Mouse (Mus musculus): ENCODE results near the gene Gnaq. TPM values are rescaled to one million over a fixed set of nuclear protein-coding genes. Genes with fewer than 3 reads are reported as not detected.

Gene Gnaq
- total RNA-seq, 1 experiment: 17.8 TPM

- Histone ChIP-seq H3K27ac (ENCODE audit: insufficient read depth, low read depth, low read length, poor library complexity, severe bottlenecking) (no peak overlapping the region), H3K4me3 (ENCODE audit: insufficient read depth in 1 of 2, low read depth in 1 of 2, low read length in 2 of 2, poor library complexity in 1 of 2, severe bottlenecking in 1 of 2) (no peak overlapping the region)
- in situ Hi-C loops (cut with MboI; ENCODE audit: low sequenced_read_pairs in 2 of 2, unreplicated experiment in 2 of 2): no loop called here
Measured at GRCm38 (mm10) chr19:16390192-16390795, 257.7 kb downstream of the Gnaq start.

DNA sequence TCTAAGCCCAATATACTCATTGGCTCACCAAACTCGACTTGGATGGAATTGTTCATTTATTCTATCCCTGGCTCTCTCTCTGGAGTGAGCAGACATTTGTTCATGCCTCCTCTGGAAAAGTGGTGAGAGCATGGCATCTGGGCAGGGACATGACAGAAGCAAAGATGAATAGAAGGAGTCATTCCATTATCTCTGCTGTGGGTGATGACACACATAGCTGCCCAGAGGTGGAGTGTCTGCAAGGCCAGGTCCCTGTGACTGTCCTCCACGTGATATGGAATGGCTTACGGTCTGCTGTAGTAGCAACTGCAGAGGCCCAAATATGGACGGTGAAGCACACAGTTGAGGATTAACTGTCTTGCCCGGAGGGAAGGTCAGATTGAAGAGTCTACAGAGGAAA, 261.8 kb downstream of the Gnaq start:
- Histone ChIP-seq H3K36me3 (ENCODE audit: control insufficient read depth, insufficient read depth, low read length, poor library complexity, severe bottlenecking) (no peaks in the 10 kb centered on the region), H3K4me1 (ENCODE audit: control insufficient read depth in 2 of 2, insufficient read depth in 2 of 2, low read length in 2 of 2, poor library complexity in 1 of 2) (no peaks in the 10 kb centered on the region), H3K9ac (ENCODE audit: insufficient read depth, low read depth, low read length, poor library complexity, severe bottlenecking) (no peak overlapping the region), H3K9me3 (ENCODE audit: control insufficient read depth, insufficient read depth, low read depth, low read length) (no peaks in the 10 kb centered on the region), H3K27ac (ENCODE audit: insufficient read depth, low read depth, low read length, poor library complexity, severe bottlenecking) (no peak overlapping the region), H3K4me3 (ENCODE audit: insufficient read depth in 1 of 2, low read depth in 1 of 2, low read length in 2 of 2, poor library complexity in 1 of 2, severe bottlenecking in 1 of 2) (no peak overlapping the region)
- in situ Hi-C loops (cut with MboI; ENCODE audit: low sequenced_read_pairs in 2 of 2, unreplicated experiment in 2 of 2): no loop called here
- no peak for DNase-seq (ENCODE audit: low read depth, low spot score)
- TF ChIP-seq HCFC1 (IDR thresholded peaks at IDR 0.05; ENCODE audit: borderline replicate concordance, insufficient read depth, low read length): no peak
- TF ChIP-seq MAFK (IDR thresholded peaks at IDR 0.05; ENCODE audit: insufficient read depth, low read depth, low read length): no peak
- TF ChIP-seq CHD2 (IDR thresholded peaks at IDR 0.05; ENCODE audit: low read depth, low read length): no peak
- TF ChIP-seq ZNF384 (IDR thresholded peaks at IDR 0.05; ENCODE audit: low read depth, low read length): no peak
- no peak for TF ChIP-seq ZC3H11A (IDR thresholded peaks at IDR 0.05; ENCODE audit: borderline replicate concordance, low read depth, low read length)

More at GRCm38 (mm10) chr19:16390192-16390795, 257.7 kb downstream of the Gnaq start:
- H3K36me3 ChIP-seq (ENCODE audit: control insufficient read depth, insufficient read depth, low read length, poor library complexity, severe bottlenecking): no peaks in the 10 kb centered on the region
- no peak overlapping the region for H3K9ac ChIP-seq (ENCODE audit: insufficient read depth, low read depth, low read length, poor library complexity, severe bottlenecking)
- H3K4me1 ChIP-seq (ENCODE audit: control insufficient read depth in 2 of 2, insufficient read depth in 2 of 2, low read length in 2 of 2, poor library complexity in 1 of 2): no peaks in the 10 kb centered on the region
- DNase-seq (ENCODE audit: low read depth, low spot score): no peak
- TF ChIP-seq HCFC1 (IDR thresholded peaks at IDR 0.05; ENCODE audit: borderline replicate concordance, insufficient read depth, low read length) (no peak), CHD2 (IDR thresholded peaks at IDR 0.05; ENCODE audit: low read depth, low read length) (no peak), ZC3H11A (IDR thresholded peaks at IDR 0.05; ENCODE audit: borderline replicate concordance, low read depth, low read length) (no peak), ZNF384 (IDR thresholded peaks at IDR 0.05; ENCODE audit: low read depth, low read length) (no peak), MAFK (IDR thresholded peaks at IDR 0.05; ENCODE audit: insufficient read depth, low read depth, low read length) (no peak)
- H3K9me3 ChIP-seq (ENCODE audit: control insufficient read depth, insufficient read depth, low read depth, low read length): no peaks in the 10 kb centered on the region

- no peak for DNase-seq (ENCODE audit: low read depth, low spot score)
- in situ Hi-C loops (cut with MboI; ENCODE audit: low sequenced_read_pairs in 2 of 2, unreplicated experiment in 2 of 2): no loop called here
Measured at GRCm38 (mm10) chr19:16403101-16403500, 270.5 kb downstream of the Gnaq start.

GRCm38 (mm10) chr19:16407727-16408126, 275.1 kb downstream of the Gnaq start:
- TF ChIP-seq ZNF384 (IDR thresholded peaks at IDR 0.05; ENCODE audit: low read depth, low read length) (no peak), MAFK (IDR thresholded peaks at IDR 0.05; ENCODE audit: insufficient read depth, low read depth, low read length) (no peak), CHD2 (IDR thresholded peaks at IDR 0.05; ENCODE audit: low read depth, low read length) (no peak), ZC3H11A (IDR thresholded peaks at IDR 0.05; ENCODE audit: borderline replicate concordance, low read depth, low read length) (no peak), HCFC1 (IDR thresholded peaks at IDR 0.05; ENCODE audit: borderline replicate concordance, insufficient read depth, low read length) (no peak)
- DNase-seq (ENCODE audit: low read depth, low spot score): no peak
- Histone ChIP-seq H3K27ac (ENCODE audit: insufficient read depth, low read depth, low read length, poor library complexity, severe bottlenecking) (no peak overlapping the region), H3K36me3 (ENCODE audit: control insufficient read depth, insufficient read depth, low read length, poor library complexity, severe bottlenecking) (no peaks in the 10 kb centered on the region), H3K4me3 (ENCODE audit: insufficient read depth in 1 of 2, low read depth in 1 of 2, low read length in 2 of 2, poor library complexity in 1 of 2, severe bottlenecking in 1 of 2) (no peak overlapping the region), H3K9ac (ENCODE audit: insufficient read depth, low read depth, low read length, poor library complexity, severe bottlenecking) (no peak overlapping the region), H3K4me1 (ENCODE audit: control insufficient read depth in 2 of 2, insufficient read depth in 2 of 2, low read length in 2 of 2, poor library complexity in 1 of 2) (no peaks in the 10 kb centered on the region), H3K9me3 (ENCODE audit: control insufficient read depth, insufficient read depth, low read depth, low read length) (no peaks in the 10 kb centered on the region)
- in situ Hi-C loops (cut with MboI; ENCODE audit: low sequenced_read_pairs in 2 of 2, unreplicated experiment in 2 of 2): no loop called here

More at GRCm38 (mm10) chr19:16403101-16403500, 270.5 kb downstream of the Gnaq start:
- H3K36me3 ChIP-seq (ENCODE audit: control insufficient read depth, insufficient read depth, low read length, poor library complexity, severe bottlenecking): no peaks in the 10 kb centered on the region
- no peak overlapping the region for H3K27ac ChIP-seq (ENCODE audit: insufficient read depth, low read depth, low read length, poor library complexity, severe bottlenecking)
- H3K9ac ChIP-seq (ENCODE audit: insufficient read depth, low read depth, low read length, poor library complexity, severe bottlenecking): no peak overlapping the region
- TF ChIP-seq HCFC1 (IDR thresholded peaks at IDR 0.05; ENCODE audit: borderline replicate concordance, insufficient read depth, low read length) (no peak), ZC3H11A (IDR thresholded peaks at IDR 0.05; ENCODE audit: borderline replicate concordance, low read depth, low read length) (no peak), MAFK (IDR thresholded peaks at IDR 0.05; ENCODE audit: insufficient read depth, low read depth, low read length) (no peak), ZNF384 (IDR thresholded peaks at IDR 0.05; ENCODE audit: low read depth, low read length) (no peak), CHD2 (IDR thresholded peaks at IDR 0.05; ENCODE audit: low read depth, low read length) (no peak)
- H3K4me1 ChIP-seq (ENCODE audit: control insufficient read depth in 2 of 2, insufficient read depth in 2 of 2, low read length in 2 of 2, poor library complexity in 1 of 2): no peaks in the 10 kb centered on the region
- no peaks in the 10 kb centered on the region for H3K9me3 ChIP-seq (ENCODE audit: control insufficient read depth, insufficient read depth, low read depth, low read length)
- H3K4me3 ChIP-seq (ENCODE audit: insufficient read depth in 1 of 2, low read depth in 1 of 2, low read length in 2 of 2, poor library complexity in 1 of 2, severe bottlenecking in 1 of 2): no peak overlapping the region

Measured in ES-E14 (cell line).